Mouse (Mus musculus) brain, embryonic 14.5 days (tissue): ENCODE measurements around the gene Vkorc1l1. TPM values are rescaled to one million over a fixed set of nuclear protein-coding genes. Genes with fewer than 3 reads are reported as not detected.

Experiments
- DNase-seq: peaks from one replicate; pipeline ENCODE4 v3.0.0-alpha.2; 2011; ENCODE audit warnings: low read depth
- CTCF ChIP-seq: fragments of 200-500 bp; IDR thresholded peaks from 2 replicates; pipeline ENCODE4 v1.5.1; 2012; ENCODE audit warnings: inconsistent platforms, mild to moderate bottlenecking, moderate library complexity, borderline replicate concordance; ENCODE audit not compliant: insufficient read depth, insufficient read length; ENCODE audit errors: extremely low read depth
- POLR2A ChIP-seq: fragments of 200-500 bp; IDR thresholded peaks from 2 replicates; pipeline ENCODE4 v1.6.1; 2012; ENCODE audit warnings: mild to moderate bottlenecking, inconsistent platforms, borderline replicate concordance; ENCODE audit not compliant: poor library complexity, insufficient read depth, insufficient read length, severe bottlenecking; ENCODE audit errors: extremely low read depth
- polyA plus RNA-seq: library from polyadenylated mRNA; depleted of rRNA; stranded (reverse); fragments of >200 nt; gene quantifications from 2 replicates; pipeline ENCODE4 v1.2.3, GENCODE M21; 2012

Vkorc1l1 gene
- polyA plus RNA-seq, 1 experiment, result 51.2 TPM

GRCm38 (mm10) chr5:129993374-129993773 is 51.6 kb downstream of the Vkorc1l1 start:
- TF ChIP-seq POLR2A (no peak), CTCF (no peak)
- DNase-seq, result no peak

GRCm38 (mm10) chr5:129994989-129995388 is 53.2 kb downstream of the Vkorc1l1 start:
- no peak for DNase-seq
- TF ChIP-seq POLR2A (no peak), CTCF (no peak)

GRCm38 (mm10) chr5:129997700-129998099 is 55.9 kb downstream of the Vkorc1l1 start:
- no peak for TF ChIP-seq POLR2A
- TF ChIP-seq CTCF, result 0 out of 2 replicates have a peak, but pooled peaks have one; percentile 3

GRCm38 (mm10) chr5:129999097-129999496 is 57.3 kb downstream of the Vkorc1l1 start:
- peak; percentile 82 for TF ChIP-seq CTCF
- TF ChIP-seq POLR2A, result no peak
- DNase-seq, result peak; percentile 75

More at GRCm38 (mm10) chr5:129997700-129998099, 55.9 kb downstream of the Vkorc1l1 start:
- no peak for DNase-seq

DNA sequence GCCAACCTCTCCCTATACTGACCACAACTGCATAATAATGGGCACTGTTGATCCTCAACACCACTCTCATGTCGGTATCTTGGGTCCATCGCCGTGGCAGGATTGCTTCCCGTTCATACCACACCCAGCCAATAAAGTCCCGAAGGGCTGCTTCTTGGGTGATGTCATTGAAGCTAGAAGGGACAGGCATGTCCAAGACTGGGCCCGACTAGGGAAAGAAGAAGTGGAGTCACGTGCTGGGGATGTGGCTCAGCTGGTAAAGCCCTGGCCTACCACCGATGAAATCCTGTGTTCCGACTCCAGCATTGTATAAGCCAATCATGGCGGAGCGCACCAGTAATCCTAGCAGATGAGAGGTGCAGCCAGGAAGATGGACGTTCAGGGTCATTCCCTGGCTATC is 59.0 kb downstream of the Vkorc1l1 start:
- no peak for DNase-seq
- TF ChIP-seq CTCF (no peak), POLR2A (no peak)

GRCm38 (mm10) chr5:130001356-130001987 is 59.7 kb downstream of the Vkorc1l1 start:
- TF ChIP-seq POLR2A, result no peak
- no peak for TF ChIP-seq CTCF
- DNase-seq, result no peak

DNA sequence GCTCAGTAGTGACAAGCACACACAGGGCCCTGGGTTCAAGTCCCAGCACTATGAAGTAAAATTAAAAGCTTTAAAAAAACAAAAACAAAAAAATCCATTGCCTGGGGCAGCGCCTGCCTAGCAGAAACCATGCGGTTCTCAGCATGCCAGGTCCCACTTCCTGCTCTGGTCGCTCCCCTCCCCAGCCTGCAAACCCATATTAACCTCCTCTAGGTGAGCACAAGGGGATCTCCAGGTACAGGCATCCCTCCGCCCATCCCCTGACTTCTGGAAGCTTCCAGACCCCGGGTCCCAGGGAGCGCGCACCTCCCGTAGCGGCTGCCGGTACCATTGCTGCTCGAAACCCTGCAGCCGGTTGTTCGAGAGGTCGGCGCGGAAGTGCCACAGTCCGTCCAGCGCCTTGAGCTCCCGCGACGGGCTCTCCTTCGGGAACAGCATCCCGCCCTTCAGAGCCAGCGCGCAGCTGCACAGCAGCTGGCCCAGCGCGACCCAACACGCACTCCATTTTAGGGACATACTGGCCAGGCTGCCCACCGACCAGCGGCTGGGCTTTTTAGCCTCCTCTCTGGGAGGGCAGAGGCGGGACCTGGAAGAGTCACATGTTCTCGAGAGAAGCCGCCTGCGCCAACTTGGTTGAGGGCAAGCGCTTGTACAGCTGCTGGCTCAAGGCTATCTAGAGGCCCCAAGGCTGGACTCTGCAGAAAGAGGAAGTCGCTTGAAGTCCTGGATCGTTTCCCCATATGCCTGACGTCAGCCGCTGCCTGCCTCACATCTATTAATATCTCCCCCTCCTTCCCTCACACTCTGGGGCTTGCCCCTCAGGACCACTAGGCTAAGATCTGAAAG is 60.8 kb downstream of the Vkorc1l1 start, which contains the start of gene Gusb:
TSS of gene Gusb (minus strand) at position 749 of the 846 bp plus-strand sequence.
- TF ChIP-seq CTCF (no peak), POLR2A (peak; percentile 15; the same call in 1 of the 2 replicates)
- peak; percentile 83 for DNase-seq

- no peak for TF ChIP-seq CTCF
- TF ChIP-seq POLR2A, result no peak
- no peak for DNase-seq
Observed at GRCm38 (mm10) chr5:130003229-130003628, 61.5 kb downstream of the Vkorc1l1 start.

- TF ChIP-seq POLR2A (no peak), CTCF (peak; percentile 33; the same call in 1 of the 2 replicates)
- DNase-seq, result no peak
Observed at GRCm38 (mm10) chr5:130007344-130007743, 65.6 kb downstream of the Vkorc1l1 start.

DNA sequence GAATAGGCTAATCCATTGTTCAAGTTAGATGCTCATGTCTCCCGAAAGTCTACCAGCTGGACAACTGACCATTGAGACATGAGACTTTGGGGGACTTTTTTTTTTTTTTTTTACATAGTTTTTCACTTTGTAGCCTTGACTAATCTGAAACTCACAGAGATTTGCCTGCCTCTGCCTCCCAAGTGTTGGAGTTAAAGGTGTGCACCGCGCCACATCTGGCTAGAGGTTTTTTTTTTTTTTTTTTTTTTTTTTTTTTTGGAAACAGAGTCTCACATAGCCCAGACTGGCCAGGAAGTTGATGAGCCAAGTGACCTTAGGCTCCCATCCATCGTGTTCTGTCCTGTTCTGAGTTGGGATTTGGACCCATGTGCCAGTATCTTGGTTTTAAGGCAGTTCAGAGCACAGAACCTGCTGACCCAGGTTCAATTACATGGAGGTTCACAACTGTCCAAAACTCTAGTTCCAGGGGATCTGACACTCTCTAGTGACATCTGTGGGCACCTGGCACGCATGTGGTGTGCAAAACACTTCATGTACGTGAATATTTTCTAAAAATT is 66.3 kb downstream of the Vkorc1l1 start:
- no peak for DNase-seq
- TF ChIP-seq POLR2A, result no peak
- TF ChIP-seq CTCF, result no peak

GRCm38 (mm10) chr5:130009784-130010183 is 68.0 kb downstream of the Vkorc1l1 start:
- TF ChIP-seq POLR2A, result no peak
- no peak for TF ChIP-seq CTCF
- DNase-seq, result no peak
